Mouse (Mus musculus): ENCODE measurements around the gene Cldn18. TPM values are rescaled to one million over a fixed set of nuclear protein-coding genes. Genes with fewer than 3 reads are reported as not detected.

Gene Cldn18
- polyA plus RNA-seq, 1 experiment from 2014 or later: not detected

GRCm38 (mm10) chr9:99707425-99708126 is 9.5 kb downstream of the Cldn18 start:
- Histone ChIP-seq H3K27ac (ENCODE audit: low read depth) (no peak overlapping the region), H3K9ac (replicated peaks) (no peak overlapping the region), H3K4me2 (ENCODE audit: low read depth, low read length) (no peak overlapping the region), H3K36me3 (replicated peaks; ENCODE audit: insufficient read depth, low read length) (no peaks in the 10 kb centered on the region), H3K4me3 (ENCODE audit: low read depth, low read length) (no peak overlapping the region), H3K9me3 (ENCODE audit: low read length) (no peaks in the 10 kb centered on the region), H3K4me1 (ENCODE audit: insufficient read depth) (no peaks in the 10 kb centered on the region), H3K27me3 (ENCODE audit: insufficient read depth, low read length) (no peaks in the 10 kb centered on the region)
- no peak for ATAC-seq
- whole genome bisulfite sequencing (ENCODE audit: insufficient replicate concordance): 68% methylated on average over 11 of the region's 11 CpGs
- no peak for DNase-seq
- no peak for TF ChIP-seq CTCF (IDR thresholded peaks at IDR 0.05; ENCODE audit: low read depth)
- TF ChIP-seq EP300 (IDR thresholded peaks at IDR 0.05; ENCODE audit: low read depth): no peak

- H3K9ac ChIP-seq (replicated peaks): no peak overlapping the region
- no peak overlapping the region for H3K4me2 ChIP-seq (ENCODE audit: low read depth, low read length)
- no peak for TF ChIP-seq EP300 (IDR thresholded peaks at IDR 0.05; ENCODE audit: low read depth)
- TF ChIP-seq CTCF (IDR thresholded peaks at IDR 0.05; ENCODE audit: low read depth): no peak
- no peaks in the 10 kb centered on the region for H3K9me3 ChIP-seq (ENCODE audit: low read length)
- H3K4me3 ChIP-seq (ENCODE audit: low read depth, low read length): no peak overlapping the region
- no peaks in the 10 kb centered on the region for H3K27me3 ChIP-seq (ENCODE audit: insufficient read depth, low read length)
- no peaks in the 10 kb centered on the region for H3K36me3 ChIP-seq (replicated peaks; ENCODE audit: insufficient read depth, low read length)
- ATAC-seq (no peak), DNase-seq (no peak)
- H3K27ac ChIP-seq (ENCODE audit: low read depth): no peak overlapping the region
- H3K4me1 ChIP-seq (ENCODE audit: insufficient read depth): peaks cover 2% of the 10 kb centered on the region; the same call in 1 of the 2 replicates
- WGBS (ENCODE audit: insufficient replicate concordance): 78% methylated on average over 6 of the region's 6 CpGs
These were observed 10.8 kb downstream of the Cldn18 start for GRCm38 (mm10) chr9:99706264-99706663.

- 72% methylated on average over 6 of the region's 6 CpGs for WGBS (ENCODE audit: insufficient replicate concordance)
These were observed 13.4 kb downstream of the Cldn18 start for GRCm38 (mm10) chr9:99703711-99704110.

GRCm38 (mm10) chr9:99702215-99702614 is 14.9 kb downstream of the Cldn18 start:
- Histone ChIP-seq H3K36me3 (replicated peaks; ENCODE audit: insufficient read depth, low read length) (no peaks in the 10 kb centered on the region), H3K9ac (replicated peaks) (no peak overlapping the region), H3K27ac (ENCODE audit: low read depth) (no peak overlapping the region), H3K27me3 (ENCODE audit: insufficient read depth, low read length) (no peaks in the 10 kb centered on the region), H3K4me3 (ENCODE audit: low read depth, low read length) (no peak overlapping the region), H3K4me2 (ENCODE audit: low read depth, low read length) (no peak overlapping the region), H3K4me1 (ENCODE audit: insufficient read depth) (peaks cover 2% of the 10 kb centered on the region; the same call in 1 of the 2 replicates), H3K9me3 (ENCODE audit: low read length) (no peaks in the 10 kb centered on the region)
- DNase-seq (no peak), ATAC-seq (no peak)
- TF ChIP-seq CTCF (IDR thresholded peaks at IDR 0.05; ENCODE audit: low read depth): no peak
- TF ChIP-seq EP300 (IDR thresholded peaks at IDR 0.05; ENCODE audit: low read depth): no peak
- 44% methylated on average over 6 of the region's 6 CpGs for WGBS (ENCODE audit: insufficient replicate concordance)

More at GRCm38 (mm10) chr9:99703711-99704110, 13.4 kb downstream of the Cldn18 start:
- Histone ChIP-seq H3K4me3 (ENCODE audit: low read depth, low read length) (no peak overlapping the region), H3K9ac (replicated peaks) (no peak overlapping the region), H3K9me3 (ENCODE audit: low read length) (no peaks in the 10 kb centered on the region), H3K36me3 (replicated peaks; ENCODE audit: insufficient read depth, low read length) (no peaks in the 10 kb centered on the region), H3K27ac (ENCODE audit: low read depth) (no peak overlapping the region), H3K27me3 (ENCODE audit: insufficient read depth, low read length) (no peaks in the 10 kb centered on the region), H3K4me2 (ENCODE audit: low read depth, low read length) (no peak overlapping the region), H3K4me1 (ENCODE audit: insufficient read depth) (peaks cover 2% of the 10 kb centered on the region; the same call in 1 of the 2 replicates)
- no peak for DNase-seq
- ATAC-seq: no peak
- TF ChIP-seq EP300 (IDR thresholded peaks at IDR 0.05; ENCODE audit: low read depth) (no peak), CTCF (IDR thresholded peaks at IDR 0.05; ENCODE audit: low read depth) (no peak)

GRCm38 (mm10) chr9:99701187-99701586 is 15.9 kb downstream of the Cldn18 start:
- Histone ChIP-seq H3K9me3 (ENCODE audit: low read length) (no peaks in the 10 kb centered on the region), H3K4me2 (ENCODE audit: low read depth, low read length) (no peak overlapping the region), H3K27me3 (ENCODE audit: insufficient read depth, low read length) (no peaks in the 10 kb centered on the region), H3K36me3 (replicated peaks; ENCODE audit: insufficient read depth, low read length) (no peaks in the 10 kb centered on the region), H3K9ac (replicated peaks) (no peak overlapping the region), H3K27ac (ENCODE audit: low read depth) (no peak overlapping the region), H3K4me1 (ENCODE audit: insufficient read depth) (peaks cover 2% of the 10 kb centered on the region; the same call in 1 of the 2 replicates), H3K4me3 (ENCODE audit: low read depth, low read length) (no peak overlapping the region)
- WGBS (ENCODE audit: insufficient replicate concordance): 72% methylated on average over 2 of the region's 2 CpGs
- TF ChIP-seq CTCF (IDR thresholded peaks at IDR 0.05; ENCODE audit: low read depth) (no peak), EP300 (IDR thresholded peaks at IDR 0.05; ENCODE audit: low read depth) (no peak)
- ATAC-seq (no peak), DNase-seq (no peak)

GRCm38 (mm10) chr9:99699752-99700389 is 17.2 kb downstream of the Cldn18 start:
- H3K9me3 ChIP-seq (ENCODE audit: low read length): no peaks in the 10 kb centered on the region
- no peaks in the 10 kb centered on the region for H3K27me3 ChIP-seq (ENCODE audit: insufficient read depth, low read length)
- H3K4me1 ChIP-seq (ENCODE audit: insufficient read depth): peaks cover 2% of the 10 kb centered on the region; the same call in 1 of the 2 replicates
- WGBS (ENCODE audit: insufficient replicate concordance): 51% methylated on average over 2 of the region's 2 CpGs
- H3K36me3 ChIP-seq (replicated peaks; ENCODE audit: insufficient read depth, low read length): no peaks in the 10 kb centered on the region
- no peak overlapping the region for H3K4me2 ChIP-seq (ENCODE audit: low read depth, low read length)
- H3K27ac ChIP-seq (ENCODE audit: low read depth): no peak overlapping the region
- no peak for ATAC-seq
- no peak for DNase-seq
- no peak overlapping the region for H3K9ac ChIP-seq (replicated peaks)
- no peak overlapping the region for H3K4me3 ChIP-seq (ENCODE audit: low read depth, low read length)
- TF ChIP-seq CTCF (IDR thresholded peaks at IDR 0.05; ENCODE audit: low read depth) (no peak), EP300 (IDR thresholded peaks at IDR 0.05; ENCODE audit: low read depth) (no peak)
